Mouse (Mus musculus) cerebellum, postnatal 10 days (tissue): Measurements from ENCODE around the gene Syn3.
"Not testable (repeated sequence)": the region's sequence is repeated elsewhere in the genome, so short reads cannot be mapped to it uniquely, and the experiment has no call there.

Experiments
- DNase-seq, 2 experiments: peaks; one replicate each; pipeline ENCODE4 v3.0.0; 2021; ENCODE audit warnings: mixed read lengths in 2 of 2

Syn3 gene

GRCm38 (mm10) chr10:86416806-86417205 is 81.9 kb downstream of the Syn3 start:
- DNase-seq: no peak

- no peak for DNase-seq
Measured at GRCm38 (mm10) chr10:86410868-86411267, 87.8 kb downstream of the Syn3 start.

GRCm38 (mm10) chr10:86406952-86407351 is 91.7 kb downstream of the Syn3 start:
- DNase-seq: no peak

- no peak for DNase-seq
Measured at GRCm38 (mm10) chr10:86398347-86398720, 100.4 kb downstream of the Syn3 start.

- DNase-seq: no peak
Measured at GRCm38 (mm10) chr10:86397577-86398346, 100.9 kb downstream of the Syn3 start.

- DNase-seq: no peak
Measured at GRCm38 (mm10) chr10:86392399-86392798, 106.3 kb downstream of the Syn3 start.

GRCm38 (mm10) chr10:86389913-86390312 is 108.8 kb downstream of the Syn3 start:
- DNase-seq: no peak

GRCm38 (mm10) chr10:86389357-86389756 is 109.3 kb downstream of the Syn3 start:
- no peak for DNase-seq

- peak in 1 of 2 experiments; percentile 30 for DNase-seq
Measured at GRCm38 (mm10) chr10:86388803-86389202, 109.9 kb downstream of the Syn3 start.

GRCm38 (mm10) chr10:86387821-86388440 is 110.8 kb downstream of the Syn3 start:
- DNase-seq: peak; percentile 78 to 79

- no peak for DNase-seq
Measured at GRCm38 (mm10) chr10:86386232-86386631, 112.5 kb downstream of the Syn3 start.

GRCm38 (mm10) chr10:86385656-86386055 is 113.0 kb downstream of the Syn3 start:
- DNase-seq: no peak

- no peak for DNase-seq
Measured at GRCm38 (mm10) chr10:86384655-86385054, 114.0 kb downstream of the Syn3 start.

- no peak for DNase-seq
Measured at GRCm38 (mm10) chr10:86381922-86382260, 116.8 kb downstream of the Syn3 start.

- DNase-seq: no peak
Measured at GRCm38 (mm10) chr10:86381150-86381921, 117.4 kb downstream of the Syn3 start.

- no peak for DNase-seq
Measured at GRCm38 (mm10) chr10:86380626-86381025, 118.1 kb downstream of the Syn3 start.

- not testable (repeated sequence) for DNase-seq
Measured at GRCm38 (mm10) chr10:86378803-86379202, 119.9 kb downstream of the Syn3 start.

- DNase-seq: peak in 1 of 2 experiments; percentile 46
Measured at GRCm38 (mm10) chr10:86376392-86377185, 122.1 kb downstream of the Syn3 start.

GRCm38 (mm10) chr10:86375903-86376302 is 122.8 kb downstream of the Syn3 start:
- peak; percentile 61 to 72 for DNase-seq

GRCm38 (mm10) chr10:86374061-86374460 is 124.6 kb downstream of the Syn3 start:
- no peak for DNase-seq

GRCm38 (mm10) chr10:86371561-86371960 is 127.1 kb downstream of the Syn3 start:
- no peak for DNase-seq

- no peak for DNase-seq
Measured at GRCm38 (mm10) chr10:86369346-86369745, 129.3 kb downstream of the Syn3 start.

GRCm38 (mm10) chr10:86368811-86369210 is 129.9 kb downstream of the Syn3 start:
- no peak for DNase-seq
